ENCODE assay signal across 29 mouse cellular contexts in the genomic region with DNA sequence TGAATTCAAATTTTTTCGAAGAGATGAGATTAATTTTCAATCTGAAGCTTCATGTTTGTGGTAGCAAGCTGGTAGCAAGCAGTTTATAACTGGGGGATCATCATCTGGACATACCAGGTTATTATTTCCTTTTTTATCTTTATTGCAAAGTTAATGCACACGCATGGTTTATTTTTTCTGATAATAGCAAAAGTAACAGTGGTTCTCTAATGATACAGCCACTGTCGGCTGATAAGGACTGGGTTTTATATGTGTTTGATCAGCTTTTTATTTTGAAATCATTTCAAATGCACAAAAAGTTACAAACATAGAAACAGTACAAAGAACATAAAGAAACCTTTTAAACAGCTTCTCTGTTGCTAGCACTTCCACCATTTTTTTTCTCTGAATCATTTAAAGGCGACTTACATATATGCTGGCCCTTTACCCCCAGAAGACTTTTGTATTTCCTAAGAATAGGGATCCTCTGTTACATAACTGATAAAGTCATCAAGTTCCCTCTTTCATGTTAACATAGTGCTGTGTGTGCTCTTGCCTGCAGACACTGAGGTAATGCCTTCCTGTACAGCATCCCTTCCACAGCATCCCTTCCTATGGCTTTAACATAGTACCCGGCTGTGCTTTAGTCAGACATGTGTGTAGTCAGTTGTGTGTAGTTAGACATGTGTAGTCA.
DNase-seq lines count a peak whose midpoint lies in the region; ATAC-seq and TF ChIP-seq lines count a peak whose summit lies in the region.
"Had no signal": no experiment of that assay in that cellular context is flagged by ENCODE, and none has a peak within 500 bp of the region (broad histone marks: within the 10 kb centered on the region; RNA-seq: fewer than 3 reads in every experiment).

No protein-coding gene starts in this region.

- peaks cover 8 to 14% of the 10 kb centered on the region in 2 experiments for H3K4me1 ChIP-seq in MEL (ENCODE audit: control insufficient read depth in 1 of 2, insufficient read depth in 2 of 2, low read length in 2 of 2)
- H3K4me1 ChIP-seq: embryonic facial prominence, embryonic 10.5 days; embryonic facial prominence, embryonic 13.5 days; forebrain, embryonic 12.5 days; heart, embryonic 10.5 days; heart, embryonic 13.5 days had no signal

- no peaks in the 10 kb centered on the region for H3K79me2 ChIP-seq in MEL (ENCODE audit: control insufficient read depth, insufficient read depth, low read length, poor library complexity)

- TF ChIP-seq EP300 in MEL (IDR thresholded peaks at IDR 0.05; ENCODE audit: low read depth in 1 of 2, low read length in 2 of 2): peak; percentile 85 to 88

- 0 out of 2 replicates have a peak overlapping the region, but pooled peaks have one; percentile 57 for H3K27ac ChIP-seq in layer of hippocampus, adult 2 months
- H3K27ac ChIP-seq in MEL (ENCODE audit: control insufficient read depth, low read depth, low read length): no peak overlapping the region
- H3K27ac ChIP-seq: embryonic facial prominence, embryonic 10.5 days; embryonic facial prominence, embryonic 13.5 days; forebrain, embryonic 12.5 days; forebrain, embryonic 15.5 days; heart, embryonic 10.5 days; heart, embryonic 13.5 days; hindbrain, embryonic 14.5 days; hindbrain, postnatal 0 days had no signal

- TF ChIP-seq RAD21 in MEL (IDR thresholded peaks at IDR 0.05; ENCODE audit: low read depth, low read length): no peak

- TF ChIP-seq POLR2A in MEL (IDR thresholded peaks at IDR 0.05; ENCODE audit: control insufficient read depth in 1 of 2, insufficient read depth in 1 of 2, low read depth in 1 of 2, low read length in 2 of 2, poor library complexity in 1 of 2): no peak

- H3K4me3 ChIP-seq in layer of hippocampus, adult 2 months: no peak overlapping the region
- no peak overlapping the region for H3K4me3 ChIP-seq in MEL (ENCODE audit: control insufficient read depth in 1 of 2, insufficient read depth in 1 of 2, low read depth in 2 of 2, low read length in 2 of 2)
- H3K4me3 ChIP-seq: embryonic facial prominence, embryonic 10.5 days; embryonic facial prominence, embryonic 13.5 days; erythroblast, embryonic 14.5 days; forebrain, embryonic 12.5 days; forebrain, embryonic 15.5 days; heart, embryonic 10.5 days; heart, embryonic 13.5 days had no signal

- TF ChIP-seq CTCF in layer of hippocampus, adult 2 months (conservative IDR thresholded peaks at IDR 0.05): no peak
- TF ChIP-seq CTCF in MEL (IDR thresholded peaks at IDR 0.05 in 2 of 3, conservative IDR thresholded peaks at IDR 0.05 in 1 of 3; ENCODE audit: control insufficient read depth in 1 of 3, insufficient read depth in 1 of 3, low read depth in 2 of 3, low read length in 3 of 3, poor library complexity in 1 of 3, severe bottlenecking in 1 of 3): no peak

- H3K9me3 ChIP-seq in MEL (replicated peaks; ENCODE audit: insufficient read depth, low read length): no peaks in the 10 kb centered on the region
- H3K9me3 ChIP-seq: embryonic facial prominence, embryonic 10.5 days; embryonic facial prominence, embryonic 13.5 days; forebrain, embryonic 12.5 days; forebrain, embryonic 15.5 days; heart, embryonic 10.5 days; heart, embryonic 13.5 days had no signal

- no peaks in the 10 kb centered on the region for H3K27me3 ChIP-seq in MEL (ENCODE audit: control insufficient read depth in 1 of 2, insufficient read depth in 2 of 2, low read length in 2 of 2)
- H3K27me3 ChIP-seq: embryonic facial prominence, embryonic 13.5 days; forebrain, embryonic 12.5 days; forebrain, embryonic 15.5 days; heart, embryonic 13.5 days had no signal

- peaks cover 2 to 19% of the 10 kb centered on the region in 2 experiments for H3K36me3 ChIP-seq in MEL (ENCODE audit: control insufficient read depth in 1 of 2, insufficient read depth in 2 of 2, low read length in 2 of 2)

- ATAC-seq in granulocyte monocyte progenitor cell, adult 5-6 weeks (replicated peaks; ENCODE audit: poor library complexity, severe bottlenecking): peak; percentile 37
- ATAC-seq in neutrophil, adult 5-6 weeks (ENCODE audit: extremely low read depth, insufficient number of reproducible peaks, low FRiP score, poor library complexity, severe bottlenecking): 0 out of 2 replicates have a peak, but pooled peaks have one; percentile 16
- ATAC-seq: forebrain, embryonic 15.5 days; hindbrain, postnatal 0 days; inflammation-experienced regulatory T-cells, adult 6 months; intestine, embryonic 16.5 days had no signal

- no peak for DNase-seq in layer of hippocampus, adult 2 months (ENCODE audit: low spot score in 2 of 2)
- no peak for DNase-seq in layer of hippocampus, adult 9-11 months
- peak; percentile 77 for DNase-seq in MEL (ENCODE audit: low read depth, low spot score)
- no peak for DNase-seq in right cerebral cortex, postnatal 36 days (ENCODE audit: low spot score in 2 of 2)
- no peak for DNase-seq in frontal cortex, adult 2 months (ENCODE audit: extremely low spot score in 1 of 2, low spot score in 1 of 2)
- DNase-seq: adrenal gland, adult 2 months; adrenal gland, postnatal 14 days; cerebellum, adult 11 months; cerebellum, adult 2 months; cerebellum, adult 9-11 months; cerebellum, postnatal 25 days; embryo, embryonic 11 days; gastrocnemius, postnatal 10 days; gastrocnemius, postnatal 36 days; heart, adult 18-20 months; heart, postnatal 14 days had no signal

- H3K9ac ChIP-seq in MEL (ENCODE audit: control insufficient read depth, low read depth, low read length, poor library complexity, severe bottlenecking): no peak overlapping the region
- H3K9ac ChIP-seq: embryonic facial prominence, embryonic 13.5 days; forebrain, embryonic 12.5 days; forebrain, embryonic 15.5 days; heart, embryonic 13.5 days; hindbrain, embryonic 14.5 days had no signal

TF ChIP-seq in MEL, 35 proteins besides CTCF, POLR2A, EP300 and RAD21:
- TF ChIP-seq RCOR1 (IDR thresholded peaks at IDR 0.05; ENCODE audit: low read depth, low read length) (peak; percentile 77), USF1 (IDR thresholded peaks at IDR 0.05; ENCODE audit: low read depth, low read length) (no peak), MAFK (IDR thresholded peaks at IDR 0.05; ENCODE audit: borderline replicate concordance, low read depth, low read length) (peak; percentile 33; the same call in 1 of the 2 replicates), GATA1 (IDR thresholded peaks at IDR 0.05; ENCODE audit: low read depth, low read length) (peak; percentile 90), TCF12 (IDR thresholded peaks at IDR 0.05; ENCODE audit: low read depth, low read length) (peak; percentile 86), ZNF384 (IDR thresholded peaks at IDR 0.05; ENCODE audit: low read depth, low read length) (peak; percentile 51; the same call in 1 of the 2 replicates), MXI1 (IDR thresholded peaks at IDR 0.05; ENCODE audit: low read depth, low read length) (no peak), BHLHE40 (IDR thresholded peaks at IDR 0.05; ENCODE audit: borderline replicate concordance, low read depth, low read length) (0 out of 2 replicates have a peak, but pooled peaks have one; percentile 40), ETS1 (IDR thresholded peaks at IDR 0.05; ENCODE audit: low read depth, low read length) (peak; percentile 59)
